In the genomic region with DNA sequence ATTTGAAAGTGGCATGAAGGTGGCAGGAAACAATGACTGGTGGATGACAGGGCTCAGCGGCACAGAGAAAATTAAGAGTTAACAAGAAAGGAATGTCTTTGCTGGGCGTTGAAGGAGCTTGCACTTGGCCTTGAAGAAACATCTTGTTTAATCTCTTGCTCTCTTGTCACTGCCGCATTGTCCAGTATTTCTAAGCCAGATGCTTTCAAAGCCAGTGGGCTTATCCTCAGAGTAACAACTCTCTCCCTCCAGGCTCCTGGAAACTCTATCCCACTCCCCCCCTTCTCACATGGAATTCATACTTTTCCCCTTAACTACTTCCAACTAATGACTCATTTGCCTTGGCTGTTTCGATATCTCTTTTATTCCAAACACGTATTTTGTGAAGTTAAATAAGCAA, we compare ENCODE assay signal across 9 mouse cellular contexts.
A peak's percentile ranks its signal among the peaks of the same experiment; 100 is the strongest.
DNase-seq lines count a peak whose midpoint lies in the region; ATAC-seq and TF ChIP-seq lines count a peak whose summit lies in the region.
"Had no signal": no experiment of that assay in that cellular context is flagged by ENCODE, and none has a peak within 500 bp of the region (broad histone marks: within the 10 kb centered on the region; RNA-seq: fewer than 3 reads in every experiment).

No protein-coding gene starts in this region.

- H3K4me1 ChIP-seq in midbrain, embryonic 11.5 days (ENCODE audit: control insufficient read depth, insufficient read depth, low read length): peaks cover 15% of the 10 kb centered on the region
- peaks cover 5% of the 10 kb centered on the region; the same call in 1 of the 2 replicates for H3K4me1 ChIP-seq in midbrain, postnatal 0 days (ENCODE audit: insufficient read depth, low read length)
- no peaks in the 10 kb centered on the region; the same call in 1 of the 2 replicates for H3K4me1 ChIP-seq in forebrain, postnatal 0 days (ENCODE audit: insufficient read depth)
- H3K4me1 ChIP-seq in stomach, embryonic 14.5 days (ENCODE audit: control insufficient read depth, insufficient read depth, low read length): peaks cover 34% of the 10 kb centered on the region

- no peak for TF ChIP-seq CTCF in midbrain, postnatal 0 days (IDR thresholded peaks at IDR 0.05)
- TF ChIP-seq CTCF in forebrain, postnatal 0 days (IDR thresholded peaks at IDR 0.05; ENCODE audit: low read depth): no peak

- DNase-seq in midbrain, embryonic 11.5 days (ENCODE audit: low spot score, missing footprints): no peak
- no peak for DNase-seq in midbrain, postnatal 0 days (ENCODE audit: low spot score)
- DNase-seq in forebrain, postnatal 0 days: no peak
- peak; percentile 23 for DNase-seq in heart, postnatal 25 days (ENCODE audit: low spot score)
- DNase-seq in left cerebral cortex, postnatal 10 days (ENCODE audit: extremely low spot score in 1 of 2, low spot score in 2 of 2): no peak
- DNase-seq in gastrocnemius, postnatal 36 days: no peak
- DNase-seq in gastrocnemius, adult 8-10 months (ENCODE audit: low spot score in 2 of 2): no peak
- DNase-seq: cerebellum, adult 11-12 months had no signal

- no peaks in the 10 kb centered on the region for H3K9me3 ChIP-seq in midbrain, embryonic 11.5 days (ENCODE audit: control insufficient read depth, low read length)
- H3K9me3 ChIP-seq in midbrain, postnatal 0 days (ENCODE audit: low read length): no peaks in the 10 kb centered on the region
- H3K9me3 ChIP-seq in forebrain, postnatal 0 days (ENCODE audit: low read length): no peaks in the 10 kb centered on the region
- no peaks in the 10 kb centered on the region for H3K9me3 ChIP-seq in stomach, embryonic 14.5 days (ENCODE audit: control insufficient read depth, low read depth, low read length)

- no peaks in the 10 kb centered on the region for H3K36me3 ChIP-seq in midbrain, embryonic 11.5 days (ENCODE audit: control insufficient read depth, insufficient read depth, low read length)
- H3K36me3 ChIP-seq in midbrain, postnatal 0 days (ENCODE audit: insufficient read depth, low read length): no peaks in the 10 kb centered on the region; the same call in 1 of the 2 replicates
- H3K36me3 ChIP-seq in forebrain, postnatal 0 days (ENCODE audit: insufficient read depth): no peaks in the 10 kb centered on the region
- H3K36me3 ChIP-seq in stomach, embryonic 14.5 days (ENCODE audit: control insufficient read depth, insufficient read depth, low read length): no peaks in the 10 kb centered on the region

- H3K27ac ChIP-seq in midbrain, embryonic 11.5 days (ENCODE audit: low read depth, low read length): 0 out of 2 replicates have a peak overlapping the region, but pooled peaks have one; percentile 14
- no peak overlapping the region for H3K27ac ChIP-seq in midbrain, postnatal 0 days (ENCODE audit: low read depth, low read length)
- 0 out of 2 replicates have a peak overlapping the region, but pooled peaks have one; percentile 35 for H3K27ac ChIP-seq in forebrain, postnatal 0 days (ENCODE audit: low read depth, low read length)
- peak overlapping the region; percentile 97 for H3K27ac ChIP-seq in stomach, embryonic 14.5 days (ENCODE audit: low read length)

- no peak overlapping the region for H3K4me2 ChIP-seq in midbrain, embryonic 11.5 days
- H3K4me2 ChIP-seq in midbrain, postnatal 0 days (ENCODE audit: low read depth, low read length, poor library complexity, severe bottlenecking): no peak overlapping the region
- no peak overlapping the region for H3K4me2 ChIP-seq in forebrain, postnatal 0 days (ENCODE audit: low read depth)
- peak overlapping the region; percentile 49; the same call in 1 of the 2 replicates for H3K4me2 ChIP-seq in stomach, embryonic 14.5 days (replicated peaks; ENCODE audit: low read depth, low read length)

- no peak overlapping the region for H3K9ac ChIP-seq in midbrain, embryonic 11.5 days (ENCODE audit: low read length)
- H3K9ac ChIP-seq in midbrain, postnatal 0 days (replicated peaks; ENCODE audit: low read length, poor library complexity, severe bottlenecking): no peak overlapping the region
- no peak overlapping the region for H3K9ac ChIP-seq in forebrain, postnatal 0 days
- H3K9ac ChIP-seq in stomach, embryonic 14.5 days (replicated peaks; ENCODE audit: low read depth, low read length): no peak overlapping the region

- no peaks in the 10 kb centered on the region for H3K27me3 ChIP-seq in midbrain, embryonic 11.5 days (ENCODE audit: control insufficient read depth, insufficient read depth, low read length)
- no peaks in the 10 kb centered on the region for H3K27me3 ChIP-seq in midbrain, postnatal 0 days (ENCODE audit: insufficient read depth, low read length)
- H3K27me3 ChIP-seq in forebrain, postnatal 0 days (ENCODE audit: insufficient read depth, low read length): no peaks in the 10 kb centered on the region
- no peaks in the 10 kb centered on the region for H3K27me3 ChIP-seq in stomach, embryonic 14.5 days (ENCODE audit: control insufficient read depth, insufficient read depth, low read length)

- no peak overlapping the region for H3K4me3 ChIP-seq in midbrain, embryonic 11.5 days (ENCODE audit: low read depth, low read length)
- no peak overlapping the region for H3K4me3 ChIP-seq in midbrain, postnatal 0 days (ENCODE audit: low read depth, low read length)
- H3K4me3 ChIP-seq in forebrain, postnatal 0 days (ENCODE audit: low read depth, low read length): no peak overlapping the region
- H3K4me3 ChIP-seq in stomach, embryonic 14.5 days (ENCODE audit: low read depth, low read length): no peak overlapping the region

- intact Hi-C loops in heart, postnatal 25 days (cut with DNase I): no loop called here
- intact Hi-C loops in left cerebral cortex, postnatal 10 days (cut with DNase I): no loop called here
- intact Hi-C loops in gastrocnemius, postnatal 36 days (cut with DNase I): no loop called here

- ATAC-seq in midbrain, embryonic 11.5 days (ENCODE audit: low FRiP score): no peak
- ATAC-seq in midbrain, postnatal 0 days (ENCODE audit: low FRiP score): no peak
- no peak for ATAC-seq in forebrain, postnatal 0 days
- no peak for ATAC-seq in stomach, embryonic 14.5 days (ENCODE audit: insufficient number of reproducible peaks, insufficient read depth, low FRiP score, low read depth)

- 42% methylated on average over 5 of the region's 5 CpGs for WGBS in midbrain, embryonic 11.5 days
- 41% methylated on average over 5 of the region's 5 CpGs for WGBS in midbrain, postnatal 0 days
- WGBS in forebrain, postnatal 0 days: 28% methylated on average over 5 of the region's 5 CpGs
- WGBS in stomach, embryonic 14.5 days: 34% methylated on average over 5 of the region's 5 CpGs
